Mouse (Mus musculus) G1E (cell line): ENCODE data around the gene Heatr5a. TPM values are rescaled to one million over a fixed set of nuclear protein-coding genes. Genes with fewer than 3 reads are reported as not detected.

ENCODE experiments used
- ATAC-seq: 2 replicates; pipeline ENCODE4 v1.8.0; 2016; ENCODE audit warnings: mild to moderate bottlenecking; ENCODE audit not compliant: insufficient number of reproducible peaks, poor library complexity, low FRiP score, severe bottlenecking; ENCODE audit errors: extremely low read depth
- DNase-seq: peaks from one replicate; pipeline ENCODE4 v3.0.0; 2012; ENCODE audit warnings: low spot score
- H3K27me3 ChIP-seq: 2 replicates; pipeline ENCODE4 v1.6.1; 2012; ENCODE audit warnings: mild to moderate bottlenecking, low read length, inconsistent platforms; ENCODE audit not compliant: insufficient read depth
- H3K36me3 ChIP-seq: replicated peaks from 2 replicates; pipeline ENCODE3; 2012; ENCODE audit warnings: mild to moderate bottlenecking, inconsistent platforms
- H3K4me1 ChIP-seq: 2 replicates; pipeline ENCODE4 v1.6.1; 2012; ENCODE audit warnings: low read depth, low read length, inconsistent platforms, mixed read lengths; ENCODE audit not compliant: insufficient read depth
- H3K4me3 ChIP-seq: 2 replicates; pipeline ENCODE4 v1.5.1; 2012; ENCODE audit warnings: low read depth, mild to moderate bottlenecking, inconsistent platforms, low read length, moderate library complexity, mixed read lengths
- H3K9me3 ChIP-seq: replicated peaks from 2 replicates; pipeline ENCODE4 v1.6.1; 2012; ENCODE audit warnings: inconsistent platforms
- CTCF ChIP-seq: IDR thresholded peaks from 2 replicates; pipeline ENCODE4 v1.5.1; 2012; ENCODE audit warnings: low read depth, low read length, inconsistent platforms, mixed read lengths
- GATA1 ChIP-seq: IDR thresholded peaks from 2 replicates; pipeline ENCODE4 v1.6.1; 2012; ENCODE audit warnings: borderline replicate concordance, low read length, inconsistent platforms, mixed read lengths
- GATA2 ChIP-seq: IDR thresholded peaks from 2 replicates; pipeline ENCODE4 v1.6.1; 2012; ENCODE audit warnings: low read depth, low read length, inconsistent platforms, borderline replicate concordance
- POLR2AphosphoS5 ChIP-seq: IDR thresholded peaks from 2 replicates; pipeline ENCODE4 v1.6.1; 2012; ENCODE audit warnings: low read depth, low read length, inconsistent platforms; ENCODE audit not compliant: insufficient replicate concordance
- TAL1 ChIP-seq: conservative IDR thresholded peaks from 2 replicates; pipeline ENCODE4 v1.6.1; 2012; ENCODE audit warnings: low read depth, low read length, inconsistent platforms, mixed read lengths
- polyA plus RNA-seq: library from polyadenylated mRNA; stranded (reverse); fragments of >175 nt; gene quantifications from 2 replicates; pipeline ENCODE4 v1.2.3, GENCODE M21; 2012
- total RNA-seq, 2 experiments: library from RNA; stranded (forward) in 1 of 2; stranded (reverse) in 1 of 2; fragments of 200-1000 nt in 1 of 2; fragments of >200 nt in 1 of 2; fragmentation: Nextera tagmentation in 1 of 2; gene quantifications; 2 replicates each; pipeline ENCODE4 v1.2.3; 2014 to 2017

Heatr5a gene
- total and polyA plus RNA-seq, 3 experiments: 15.1 to 146 (median 70.0) TPM

DNA sequence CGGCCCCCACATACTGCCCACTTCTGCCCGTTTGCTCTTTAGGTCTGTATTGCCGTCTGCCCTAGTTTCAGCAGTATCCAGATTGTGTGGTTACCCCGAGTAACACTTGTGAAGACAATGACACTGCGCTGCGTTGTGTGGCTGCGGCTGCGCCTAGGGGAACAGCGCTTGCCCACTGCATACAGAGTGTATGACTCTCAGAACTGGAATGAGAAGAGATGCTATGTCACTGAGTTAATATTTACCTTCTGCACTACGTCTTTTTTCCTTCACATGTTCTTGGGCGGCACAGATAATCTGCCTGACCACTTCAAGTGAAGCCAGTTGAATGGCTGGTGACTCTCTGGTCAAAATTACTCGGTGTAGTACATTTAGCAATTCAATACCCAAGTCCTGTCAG lies 82.5 kb downstream of the Heatr5a start:
- Histone ChIP-seq H3K9me3 (no peaks in the 10 kb centered on the region), H3K4me3 (no peak overlapping the region), H3K36me3 (peaks cover 92% of the 10 kb centered on the region), H3K27me3 (no peaks in the 10 kb centered on the region), H3K4me1 (peaks cover 5% of the 10 kb centered on the region)
- no peak for ATAC-seq
- no peak for TF ChIP-seq POLR2AphosphoS5
- TF ChIP-seq GATA2: no peak
- TF ChIP-seq GATA1: no peak
- no peak for DNase-seq

DNA sequence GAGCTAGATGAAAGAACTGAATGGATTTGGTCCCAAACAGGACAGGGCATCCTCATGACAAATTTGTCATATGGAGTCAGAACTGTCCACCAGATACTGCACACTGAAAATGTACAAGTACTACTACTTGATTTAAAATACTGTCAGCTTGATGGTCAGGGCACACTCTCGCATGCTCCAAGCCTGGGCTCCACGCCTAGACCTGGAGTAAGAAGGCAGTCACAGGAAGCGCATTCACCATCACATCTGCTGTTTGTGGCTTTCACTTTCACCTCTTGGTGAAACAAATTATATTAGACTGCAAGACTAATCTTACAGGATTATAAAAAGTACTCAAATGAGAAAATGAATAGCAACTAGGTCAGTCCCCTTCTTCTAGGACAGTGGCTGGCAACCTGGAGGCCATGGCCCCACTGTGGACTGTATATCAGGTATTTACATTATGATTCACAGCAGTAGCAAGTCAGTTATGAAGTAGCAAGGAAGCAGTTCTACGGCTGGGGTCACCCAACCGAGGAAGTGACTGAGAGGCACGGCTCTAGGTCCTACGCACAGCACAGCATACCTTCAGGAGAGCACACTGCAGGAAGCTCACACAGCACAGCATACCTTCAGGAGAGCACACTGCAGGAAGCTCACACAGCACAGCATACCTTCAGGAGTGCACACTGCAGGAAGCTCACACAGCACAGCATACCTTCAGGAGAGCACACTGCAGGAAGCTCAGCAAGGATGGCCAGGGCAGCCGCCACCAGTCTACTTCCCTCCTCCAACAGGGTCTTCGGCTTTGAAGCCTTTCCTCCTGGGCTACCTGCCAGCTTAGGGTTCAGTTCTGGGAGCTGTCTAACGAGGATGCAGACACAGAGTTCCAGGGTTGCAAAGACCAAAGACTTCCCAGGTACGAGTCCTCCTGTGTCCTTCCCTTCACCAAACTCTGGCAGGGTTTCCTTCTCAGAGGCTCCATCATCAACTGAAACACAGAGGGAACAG lies 83.5 kb downstream of the Heatr5a start:
- Histone ChIP-seq H3K9me3 (no peaks in the 10 kb centered on the region), H3K27me3 (no peaks in the 10 kb centered on the region), H3K4me3 (no peak overlapping the region), H3K4me1 (peaks cover 8% of the 10 kb centered on the region), H3K36me3 (peaks cover 93% of the 10 kb centered on the region)
- DNase-seq (no peak), ATAC-seq (peak; percentile 32)
- TF ChIP-seq TAL1 (no peak), GATA1 (no peak), CTCF (no peak), POLR2AphosphoS5 (no peak), GATA2 (no peak)

DNA sequence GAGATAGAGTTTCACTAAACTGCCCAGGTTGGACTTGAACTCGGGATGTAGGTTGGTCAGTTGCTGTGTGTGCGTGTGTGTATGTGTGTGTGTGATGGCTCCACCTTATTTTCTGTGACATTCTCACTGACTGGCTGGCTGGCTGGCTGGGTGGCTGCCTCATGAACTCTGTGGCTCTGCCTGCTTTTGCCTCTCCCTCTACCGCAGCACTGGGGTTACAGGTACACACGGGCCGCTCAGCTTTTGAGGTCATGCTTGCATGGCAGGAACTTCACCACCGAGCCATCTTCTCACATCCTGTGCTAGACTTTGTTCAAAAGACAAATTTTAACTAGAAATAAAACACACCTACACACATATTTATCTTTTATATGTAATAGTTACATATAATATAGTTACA lies 84.8 kb downstream of the Heatr5a start:
- peaks cover 8% of the 10 kb centered on the region for H3K4me1 ChIP-seq
- ATAC-seq (no peak), DNase-seq (no peak)
- no peaks in the 10 kb centered on the region for H3K9me3 ChIP-seq
- TF ChIP-seq GATA1: no peak
- no peak for TF ChIP-seq GATA2
- no peak for TF ChIP-seq CTCF
- no peak for TF ChIP-seq TAL1
- no peak for TF ChIP-seq POLR2AphosphoS5
- H3K4me3 ChIP-seq: no peak overlapping the region
- no peaks in the 10 kb centered on the region for H3K27me3 ChIP-seq
- H3K36me3 ChIP-seq: peaks cover 95% of the 10 kb centered on the region

DNA sequence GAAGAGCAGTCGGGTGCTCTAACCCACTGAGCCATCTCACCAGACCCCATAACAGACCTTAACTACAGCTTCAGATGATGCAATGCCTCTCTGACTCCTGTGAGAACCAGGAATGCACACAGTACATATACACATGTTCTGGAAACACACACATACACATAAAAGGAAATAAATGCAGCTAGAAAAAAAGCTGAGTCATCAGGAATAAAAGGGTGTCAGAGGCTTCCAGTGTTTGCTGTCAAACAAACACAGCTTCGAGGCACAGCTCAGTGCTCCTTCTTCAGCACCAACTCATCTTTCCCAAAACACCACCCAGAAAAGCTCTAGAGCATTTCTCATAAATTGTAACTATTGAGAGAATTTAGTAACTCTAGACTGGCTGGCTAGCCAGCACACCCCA lies 86.3 kb downstream of the Heatr5a start:
- no peak for DNase-seq
- no peak for ATAC-seq
- Histone ChIP-seq H3K4me3 (no peak overlapping the region), H3K36me3 (peaks cover 94% of the 10 kb centered on the region), H3K9me3 (no peaks in the 10 kb centered on the region), H3K27me3 (no peaks in the 10 kb centered on the region), H3K4me1 (peaks cover 8% of the 10 kb centered on the region)
- TF ChIP-seq TAL1: no peak
- no peak for TF ChIP-seq POLR2AphosphoS5
- TF ChIP-seq CTCF: no peak
- TF ChIP-seq GATA2: no peak
- TF ChIP-seq GATA1: no peak

DNA sequence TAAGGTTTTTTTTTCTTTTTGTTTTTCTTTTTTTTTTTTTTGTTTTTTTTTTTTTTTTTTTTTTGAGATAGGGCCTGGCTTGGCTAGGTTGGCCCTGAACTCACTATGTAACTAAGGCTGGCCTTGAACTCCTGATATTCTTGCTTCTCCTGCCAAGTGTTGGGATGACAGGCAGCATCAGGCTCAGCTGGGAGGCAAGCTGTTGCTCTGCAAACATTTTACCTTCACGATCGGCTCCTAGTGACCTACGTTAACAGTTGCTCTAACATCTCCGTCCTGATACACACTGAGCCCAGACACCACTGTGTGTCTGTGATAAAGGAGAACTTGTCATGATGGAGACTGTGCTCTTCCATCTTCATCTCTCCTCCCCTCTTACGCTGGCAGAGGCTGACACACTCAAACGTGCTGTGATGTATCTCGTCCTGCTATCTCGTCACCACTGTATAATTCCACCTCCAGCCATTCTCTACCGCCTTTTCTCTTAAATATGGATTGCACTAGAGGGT lies 87.8 kb downstream of the Heatr5a start:
- peaks cover 10% of the 10 kb centered on the region for H3K4me1 ChIP-seq
- H3K4me3 ChIP-seq: no peak overlapping the region
- ATAC-seq: no peak
- no peaks in the 10 kb centered on the region for H3K27me3 ChIP-seq
- TF ChIP-seq GATA1 (no peak), CTCF (no peak), GATA2 (no peak), TAL1 (no peak), POLR2AphosphoS5 (no peak)
- no peaks in the 10 kb centered on the region for H3K9me3 ChIP-seq
- no peak for DNase-seq
- peaks cover 92% of the 10 kb centered on the region for H3K36me3 ChIP-seq

DNA sequence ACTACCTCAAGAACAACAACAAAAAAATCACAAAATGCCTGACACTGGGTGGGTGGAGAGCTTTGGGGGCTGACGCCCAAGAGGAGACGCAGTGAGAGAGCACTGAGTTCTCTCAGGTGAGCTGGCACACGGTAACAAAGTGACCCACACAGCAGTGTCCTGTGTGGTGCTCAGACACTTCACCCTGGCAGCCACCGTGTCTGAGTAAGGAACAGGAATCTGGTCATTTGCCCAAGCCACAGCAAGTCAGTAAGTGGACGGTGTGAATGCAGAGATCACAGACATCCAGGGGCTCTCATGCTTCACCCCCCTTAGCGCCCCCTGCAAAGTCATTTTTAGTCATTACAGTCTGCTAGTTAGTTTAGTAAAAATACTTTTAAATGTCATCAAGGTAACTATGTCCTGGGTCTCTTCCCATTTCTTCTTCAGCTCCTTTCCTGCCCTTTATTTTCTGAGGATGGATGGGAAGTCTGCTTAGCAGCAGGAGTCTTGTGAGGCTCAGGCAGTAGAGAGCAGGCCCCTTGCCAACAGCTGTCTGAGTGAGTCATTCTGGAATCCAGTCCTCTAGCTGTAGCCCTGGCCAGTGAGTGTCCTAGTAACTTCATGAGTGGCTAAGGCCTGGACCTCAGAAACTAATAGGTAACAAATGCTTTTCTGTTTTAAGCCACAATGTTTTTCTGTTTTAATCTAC lies 88.4 kb downstream of the Heatr5a start:
- H3K27me3 ChIP-seq: no peaks in the 10 kb centered on the region
- ATAC-seq (no peak), DNase-seq (no peak)
- H3K36me3 ChIP-seq: peaks cover 91% of the 10 kb centered on the region
- H3K4me3 ChIP-seq: no peak overlapping the region
- peaks cover 8% of the 10 kb centered on the region for H3K4me1 ChIP-seq
- H3K9me3 ChIP-seq: no peaks in the 10 kb centered on the region
- TF ChIP-seq TAL1 (no peak), GATA1 (no peak), GATA2 (no peak), CTCF (no peak), POLR2AphosphoS5 (no peak)
